Mouse (Mus musculus) cerebellum, adult 11 months (tissue): ENCODE data around the gene Fgd6.

ENCODE experiments used
- DNase-seq: peaks from one replicate; pipeline ENCODE4 v3.0.0; 2022

Gene Fgd6

DNA sequence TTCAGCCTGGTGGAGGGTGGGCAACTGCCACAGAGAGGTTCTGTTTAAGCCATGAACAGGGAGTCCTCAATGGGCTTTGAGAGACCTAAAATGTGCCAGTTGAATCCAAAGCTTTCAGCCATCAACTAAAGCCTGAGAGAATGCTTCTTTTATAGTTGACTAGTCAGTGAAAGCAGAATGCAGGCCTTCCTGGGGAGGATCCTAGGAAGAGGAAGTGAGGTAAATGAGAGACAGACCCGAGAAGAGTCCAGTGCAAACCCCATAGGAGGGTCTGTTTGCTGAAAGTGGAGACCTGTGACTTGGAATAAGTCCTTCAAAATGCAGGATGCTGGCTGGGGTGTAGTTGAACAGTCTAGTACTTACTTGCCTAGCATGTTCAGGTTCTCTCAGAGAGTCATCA lies 11.2 kb downstream of the Fgd6 start:
- DNase-seq, result no peak

- no peak for DNase-seq
Measured at GRCm38 (mm10) chr10:94047845-94048559, 12.2 kb downstream of the Fgd6 start.

DNA sequence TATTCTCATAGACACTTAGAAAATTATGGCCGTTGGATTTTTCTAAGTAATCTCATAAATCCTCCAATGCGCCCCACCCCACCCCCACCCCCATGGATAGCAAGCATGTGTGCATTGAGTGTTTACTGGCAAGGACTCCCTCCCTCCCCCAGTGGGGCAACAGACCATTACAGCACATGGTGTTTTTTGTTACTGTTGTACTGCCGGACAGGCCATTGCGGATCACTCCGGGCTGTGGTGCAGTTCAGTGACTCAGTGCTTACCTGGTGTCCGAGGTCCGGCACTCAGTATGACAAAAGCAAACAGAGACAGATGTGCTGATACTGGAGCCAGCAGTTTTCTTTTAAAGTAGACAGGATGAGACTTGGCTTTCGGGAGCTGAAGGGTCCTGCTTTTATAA lies 13.3 kb downstream of the Fgd6 start:
- DNase-seq, result no peak

DNA sequence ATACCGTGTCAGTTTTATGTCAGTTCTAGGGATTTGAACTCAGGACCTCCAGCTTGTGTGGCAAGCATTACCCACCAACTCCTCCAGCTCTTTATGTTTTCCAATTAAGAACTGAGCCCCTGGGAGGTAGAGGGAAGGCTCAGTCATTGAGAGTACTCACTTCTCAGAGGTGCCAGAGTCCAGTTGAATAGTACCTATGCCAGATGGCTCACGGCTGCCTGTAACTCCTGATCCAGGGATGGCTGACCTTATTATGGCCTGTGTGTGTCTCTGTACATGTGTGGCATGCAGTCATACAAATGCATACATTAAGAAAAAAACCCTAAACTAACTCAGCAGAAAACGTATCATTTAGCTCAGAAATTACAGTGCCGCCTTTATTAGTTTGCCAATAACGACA lies 14.9 kb downstream of the Fgd6 start:
- DNase-seq, result no peak

GRCm38 (mm10) chr10:94056487-94056886 lies 20.7 kb downstream of the Fgd6 start:
- DNase-seq, result no peak

DNA sequence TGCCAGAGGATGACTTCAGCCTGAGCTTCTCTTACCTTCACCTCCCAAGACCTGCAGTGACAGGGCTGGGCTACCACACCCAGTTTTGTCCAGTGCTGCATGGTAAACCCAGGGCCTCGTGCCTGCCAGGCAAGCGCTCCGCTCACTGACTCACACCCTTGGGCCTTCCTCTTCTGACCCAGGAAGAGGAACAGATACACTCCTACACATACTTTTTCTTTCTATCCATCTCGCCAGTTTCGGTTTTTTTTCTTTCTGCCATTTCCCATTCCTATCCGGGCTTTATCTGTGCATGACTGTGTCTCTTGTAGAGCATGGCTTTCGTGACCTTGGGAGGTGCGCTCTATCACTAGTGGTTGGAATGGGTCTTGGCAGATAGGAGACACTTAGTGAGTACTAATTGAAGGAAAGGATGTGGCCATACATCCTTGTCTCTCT lies 23.8 kb downstream of the Fgd6 start:
- no peak for DNase-seq

GRCm38 (mm10) chr10:94060190-94060589 lies 24.4 kb downstream of the Fgd6 start:
- no peak for DNase-seq

GRCm38 (mm10) chr10:94062357-94062756 lies 26.6 kb downstream of the Fgd6 start:
- DNase-seq, result no peak

GRCm38 (mm10) chr10:94066896-94067295 lies 31.1 kb downstream of the Fgd6 start:
- DNase-seq, result no peak

DNA sequence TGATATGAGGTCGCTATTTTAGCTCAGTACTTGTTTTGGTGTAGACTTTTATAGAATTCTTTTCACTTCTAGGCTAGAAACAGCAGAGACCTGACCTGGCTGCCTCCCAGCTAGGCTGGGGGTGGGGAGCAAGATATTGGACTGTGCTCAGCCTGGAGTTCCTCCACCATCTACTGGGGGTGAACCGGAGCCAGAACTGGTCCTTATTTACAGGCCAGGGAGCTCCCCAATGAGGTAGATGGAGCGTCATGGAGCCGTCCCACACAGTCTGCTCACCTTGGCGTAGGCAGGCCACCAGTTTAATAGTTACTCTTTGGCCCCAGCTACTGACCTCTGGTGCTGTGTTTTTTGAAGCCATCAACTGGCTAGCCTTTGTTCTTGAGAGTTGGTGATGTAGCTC lies 32.9 kb downstream of the Fgd6 start:
- DNase-seq, result no peak

DNA sequence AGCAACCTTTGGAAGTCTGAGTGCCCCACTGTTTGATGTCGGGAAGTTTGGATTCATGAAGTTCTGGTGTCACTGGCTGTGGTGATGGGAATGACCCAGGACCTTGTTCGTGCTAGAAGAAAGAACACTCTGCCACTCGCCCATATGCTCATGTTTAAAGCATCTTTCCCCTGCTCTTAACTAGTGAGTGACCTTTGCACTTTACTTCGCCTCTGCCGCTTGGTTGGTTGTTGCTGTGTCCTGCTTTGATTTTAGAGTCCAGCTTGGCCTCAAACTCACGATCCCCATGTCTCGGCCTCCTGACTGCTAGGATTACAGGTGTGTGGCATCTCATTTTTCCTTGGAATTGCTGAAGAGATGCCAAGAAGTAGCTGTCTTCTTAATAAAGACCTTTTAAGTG lies 35.8 kb downstream of the Fgd6 start:
- DNase-seq, result no peak

- DNase-seq, result no peak
Measured at GRCm38 (mm10) chr10:94072261-94072915, 36.6 kb downstream of the Fgd6 start.

DNA sequence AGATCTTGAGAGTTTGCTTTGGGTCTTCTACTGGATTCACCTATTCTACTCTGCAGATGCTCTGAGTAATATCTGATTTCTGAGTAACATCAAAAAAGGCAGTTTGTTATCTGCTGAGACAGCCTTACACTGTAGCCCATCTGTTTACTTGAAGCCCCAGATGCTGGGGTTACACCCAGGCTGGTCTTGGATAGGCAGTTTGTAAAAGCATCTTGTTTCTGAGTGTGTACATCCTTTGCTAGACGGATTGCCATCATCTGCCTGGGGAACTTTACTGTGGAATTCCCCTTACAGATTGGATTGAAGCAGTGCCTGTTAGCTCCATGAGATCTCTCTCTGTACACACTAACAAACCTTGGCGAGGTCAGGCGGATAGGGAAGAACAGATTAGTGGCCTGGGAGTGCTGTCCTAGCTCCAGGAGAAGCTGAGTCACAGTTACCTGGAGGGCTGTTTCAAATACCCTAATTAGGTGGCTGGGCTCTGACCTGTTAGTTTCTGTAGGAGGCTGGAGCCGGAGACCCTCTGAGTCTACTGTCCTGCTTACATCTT lies 37.2 kb downstream of the Fgd6 start:
- DNase-seq, result no peak

GRCm38 (mm10) chr10:94076966-94077825 lies 41.4 kb downstream of the Fgd6 start:
- DNase-seq, result no peak

DNA sequence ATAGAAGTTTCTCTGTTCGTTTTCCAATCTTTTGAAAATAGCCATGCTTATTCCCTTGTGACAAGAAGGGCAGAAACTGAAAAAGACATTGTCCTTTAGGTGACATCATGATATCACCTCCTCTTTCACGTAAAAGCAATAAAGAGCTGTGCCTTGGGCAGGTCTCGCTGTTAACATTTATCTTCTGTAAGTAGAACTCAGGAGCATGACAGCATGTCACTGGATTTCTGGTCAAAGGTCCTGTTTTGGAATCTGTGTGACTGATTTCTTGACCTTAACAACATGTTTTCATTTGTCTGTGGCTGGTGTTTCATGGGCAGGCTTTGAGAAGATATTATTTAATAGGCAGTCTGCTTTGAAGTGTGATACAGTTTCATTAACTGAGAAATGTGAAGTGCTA lies 44.9 kb downstream of the Fgd6 start:
- no peak for DNase-seq

DNA sequence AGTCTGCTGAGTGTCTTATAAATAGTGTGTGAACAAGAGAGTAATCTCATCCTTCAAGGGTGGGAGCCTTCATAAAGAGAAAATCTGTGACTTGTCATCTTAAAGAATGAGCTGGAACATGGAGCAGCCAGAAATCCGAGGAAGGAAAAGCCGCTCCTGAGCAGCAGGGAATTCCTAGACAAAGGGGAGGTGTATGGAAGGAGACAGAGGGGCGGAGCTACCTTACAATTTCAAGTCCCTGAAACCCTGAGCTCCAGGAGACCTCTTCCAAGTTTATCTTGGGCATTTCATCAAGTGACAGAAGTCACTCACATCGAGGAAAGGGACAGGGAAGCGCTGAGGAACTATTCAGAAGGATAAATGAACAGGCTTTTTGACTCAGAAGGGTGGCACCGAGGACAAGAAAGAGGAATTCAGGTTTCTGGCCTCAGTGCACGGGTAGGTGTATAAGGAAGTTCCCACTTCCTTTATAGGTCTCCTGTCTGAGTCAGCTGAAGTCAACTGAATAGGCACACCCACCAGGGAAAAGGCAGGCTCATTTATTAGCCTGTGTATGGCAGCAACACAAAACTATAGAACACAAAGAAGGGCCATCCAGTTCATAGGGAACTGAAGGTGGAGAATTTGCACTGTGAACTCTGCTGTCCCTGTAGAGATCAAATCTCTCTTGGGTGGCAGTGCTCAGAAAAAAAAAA lies 46.4 kb downstream of the Fgd6 start:
- DNase-seq, result no peak

- no peak for DNase-seq
Measured at GRCm38 (mm10) chr10:94086315-94086714, 50.5 kb downstream of the Fgd6 start.

DNA sequence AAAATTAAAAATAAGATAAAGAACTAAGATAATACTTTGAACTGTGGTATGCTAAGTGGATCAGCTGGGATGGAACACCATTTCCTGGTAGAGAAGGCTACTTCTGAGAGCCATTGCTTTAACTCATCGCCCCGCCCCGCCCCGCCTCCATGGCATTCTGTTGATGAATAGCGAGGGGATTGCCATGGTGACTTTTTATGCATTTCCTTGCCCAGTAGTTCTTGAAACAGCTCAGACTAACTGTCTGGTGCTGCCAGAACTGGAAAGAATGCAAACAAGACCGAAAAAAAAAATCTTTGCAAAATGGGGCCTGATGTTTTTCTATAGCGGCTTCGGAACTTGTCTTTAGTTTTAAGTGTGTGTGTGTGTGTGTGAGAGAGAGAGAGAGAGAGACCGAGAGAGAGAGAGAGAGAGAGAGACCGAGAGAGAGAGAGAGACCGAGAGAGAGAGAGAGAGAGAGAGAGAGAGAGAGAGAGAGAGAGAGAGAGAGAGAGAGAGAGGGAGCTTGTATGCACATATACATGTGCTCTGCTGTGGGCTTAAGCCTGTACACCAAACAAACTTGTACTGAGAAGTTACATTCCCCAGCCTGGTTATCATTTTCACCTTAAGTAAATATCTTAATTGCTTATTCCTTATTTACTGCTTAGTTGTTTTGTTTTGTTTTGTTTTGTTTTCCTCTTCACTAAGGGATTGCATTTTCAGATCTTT lies 51.7 kb downstream of the Fgd6 start:
- DNase-seq, result no peak

GRCm38 (mm10) chr10:94090032-94090431 lies 54.2 kb downstream of the Fgd6 start:
- no peak for DNase-seq

DNA sequence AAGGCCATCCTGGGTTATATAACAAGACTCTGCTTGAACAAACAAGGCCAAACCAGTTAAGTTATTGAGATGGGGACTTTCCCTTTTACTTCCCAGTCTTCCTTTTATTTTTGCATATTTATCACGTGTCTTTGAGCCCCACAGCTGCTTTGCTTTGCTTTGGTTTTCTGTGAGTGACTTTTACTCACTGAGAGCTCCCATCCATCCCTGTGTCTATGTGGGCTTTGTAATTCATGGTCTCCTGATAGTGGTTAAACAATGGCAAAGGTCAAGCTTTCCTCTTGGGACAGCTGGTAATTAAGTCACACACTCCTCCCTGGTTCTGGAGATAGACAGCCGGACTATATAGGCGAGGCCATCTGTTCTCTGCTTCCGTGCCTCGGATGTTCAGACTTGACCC lies 57.7 kb downstream of the Fgd6 start:
- DNase-seq, result no peak

GRCm38 (mm10) chr10:94095743-94096465 lies 60.1 kb downstream of the Fgd6 start:
- no peak for DNase-seq
